Mouse (Mus musculus): ENCODE measurements around the gene Lrba.

DNA sequence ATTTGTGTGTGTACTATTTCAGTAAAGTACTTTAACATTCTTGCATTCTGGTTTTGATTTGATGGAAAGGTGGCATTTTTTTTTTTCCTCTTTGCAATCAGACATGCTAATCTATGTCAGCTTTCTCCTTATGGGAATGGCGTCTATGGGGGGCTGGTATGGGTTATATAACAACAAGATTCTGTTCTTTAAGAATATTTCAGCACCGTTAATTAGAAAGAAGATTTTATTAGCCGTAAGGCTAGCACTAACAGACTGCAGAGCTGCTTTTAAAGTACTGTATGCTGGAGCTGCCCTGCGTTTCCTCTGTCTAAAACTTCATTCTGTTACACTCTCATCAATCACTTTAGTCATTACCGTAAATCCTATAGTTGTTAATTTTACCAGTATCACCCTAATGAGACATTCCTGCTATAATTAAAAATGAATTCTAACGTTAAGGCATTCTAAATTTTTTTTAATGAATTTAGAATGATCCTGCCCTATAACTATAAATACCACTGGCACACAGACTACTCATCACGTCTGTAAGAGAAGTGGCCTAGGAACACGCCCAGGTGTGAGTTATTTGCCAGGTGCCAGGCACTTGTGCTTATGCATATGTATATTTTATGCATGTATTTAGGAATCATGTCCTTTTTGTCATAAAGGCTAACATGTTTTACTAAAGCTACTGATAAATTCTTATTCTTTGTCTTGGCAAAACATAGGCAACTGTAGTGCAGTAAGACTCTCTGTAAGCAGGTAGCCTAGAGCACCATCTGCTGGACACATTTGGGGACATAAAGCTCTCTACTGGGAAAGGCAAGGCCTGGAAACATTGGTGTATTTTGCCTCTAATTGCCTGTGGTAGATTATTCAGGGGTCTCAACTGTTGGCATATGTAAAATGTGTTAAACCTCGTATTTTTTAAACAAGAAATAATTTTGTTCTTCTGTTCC, 536.9 kb downstream of the Lrba start:
- TF ChIP-seq E2F4 (IDR thresholded peaks at IDR 0.05; ENCODE audit: insufficient replicate concordance, low read depth, low read length) (no peak), NRF1 (IDR thresholded peaks at IDR 0.05; ENCODE audit: low read depth, low read length) (no peak), CTCF (conservative IDR thresholded peaks at IDR 0.05 in 1 of 2, IDR thresholded peaks at IDR 0.05 in 1 of 2; ENCODE audit: low read depth in 2 of 2, low read length in 2 of 2) (peak; percentile 68 to 86), POLR2A (IDR thresholded peaks at IDR 0.05; ENCODE audit: low read depth, low read length) (no peak)

Data from CH12.LX (cell line).